Comparison of ENCODE assay signal across 10 mouse cellular contexts in the genomic region with DNA sequence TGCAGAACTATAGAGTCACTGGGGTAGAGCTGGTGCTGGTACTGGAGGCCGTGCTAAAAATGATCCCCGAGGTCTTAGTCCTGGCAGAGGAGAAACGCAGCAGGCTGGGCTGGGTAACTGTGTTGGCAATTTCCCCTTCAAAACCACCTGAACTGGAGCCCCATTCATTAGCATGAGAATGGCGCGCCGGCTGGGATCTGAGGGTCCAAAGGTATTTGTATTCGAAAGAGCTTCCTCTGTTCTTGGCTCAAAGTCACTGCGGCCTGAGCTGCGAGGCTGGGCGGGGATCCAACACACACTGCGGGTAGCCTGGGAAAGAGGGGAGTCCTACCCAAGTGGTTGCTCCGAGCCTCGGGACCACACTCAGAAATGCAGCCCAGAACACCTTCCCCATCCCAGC. TPM values are rescaled to one million over a fixed set of nuclear protein-coding genes. Genes with fewer than 3 reads are reported as not detected.
DNase-seq lines count a peak whose midpoint lies in the region.
"Had no signal": no experiment of that assay in that cellular context is flagged by ENCODE, and none has a peak within 500 bp of the region (broad histone marks: within the 10 kb centered on the region; RNA-seq: fewer than 3 reads in every experiment).

No protein-coding gene starts in this region.

- H3K9me3 ChIP-seq in hindbrain, embryonic 10.5 days = no peaks in the 10 kb centered on the region

- no peak overlapping the region for H3K4me3 ChIP-seq in hindbrain, embryonic 10.5 days

- peaks cover 7% of the 10 kb centered on the region; the same call in 1 of the 2 replicates for H3K27me3 ChIP-seq in hindbrain, embryonic 10.5 days (ENCODE audit: insufficient read depth, poor library complexity, severe bottlenecking)

- H3K4me1 ChIP-seq in hindbrain, embryonic 10.5 days (replicated peaks) = peaks cover 30% of the 10 kb centered on the region

- peak; percentile 33 to 41 for DNase-seq in cerebellum, adult 18-20 months
- DNase-seq in cerebellum, adult 11 months = no peak
- DNase-seq in R1 (ENCODE audit: low read depth, low spot score) = peak; percentile 99
- DNase-seq in hindbrain, embryonic 10.5 days (ENCODE audit: low spot score) = peak; percentile 21
- DNase-seq in left cerebral cortex, postnatal 10 days (ENCODE audit: extremely low spot score in 1 of 2, low spot score in 2 of 2) = peak; percentile 70 to 83
- DNase-seq in heart, postnatal 25 days (ENCODE audit: low spot score) = no peak
- DNase-seq in adrenal gland, adult 2 months = no peak
- DNase-seq in spleen, postnatal 10 days (ENCODE audit: low spot score in 2 of 2) = no peak

- WGBS in hindbrain, embryonic 10.5 days = 6% methylated on average over 13 of the region's 13 CpGs

- intact Hi-C loops in left cerebral cortex, postnatal 10 days (cut with DNase I) = no loop called here
- intact Hi-C loops in heart, postnatal 25 days (cut with DNase I) = loop anchor here (5.0 kb wide), 1 partner anchor 43 kb away; no protein-coding TSS in a partner anchor

- no peak overlapping the region; the same call in 1 of the 2 replicates for H3K27ac ChIP-seq in hindbrain, embryonic 10.5 days

- H3K36me3 ChIP-seq in hindbrain, embryonic 10.5 days = no peaks in the 10 kb centered on the region

RNA-seq across cellular contexts. Expression of gene Insyn1, which starts 32.6 kb away (rescaled TPM):
- polyA plus RNA-seq in hindbrain, embryonic 10.5 days (2016; fragmentation: Nextera tagmentation; extraction: Ambion mirVana) = 1.1 and 2.1 TPM in 2 replicates
- 100 to 1,000 TPM; 126 to 133 TPM for total RNA-seq in left cerebral cortex, postnatal 10 days (2021)
- total RNA-seq in heart, postnatal 25 days (2021) = 10 to 100 TPM; 14.9 to 15.4 TPM
- 10 to 100 TPM in 1 of 2 experiments, 1 to 10 TPM in 1; 8.2 to 11.9 TPM for total RNA-seq in adrenal gland, adult 2 months (2021)
- 9.2 and 12.7 TPM in 2 replicates for polyA plus RNA-seq in adrenal gland, adult 2 months (2012; rRNA removed)
- total RNA-seq: common myeloid progenitor, adult 5-6 weeks; neutrophil, adult 5-6 weeks had no signal

Comparison
In these comparisons a context has a peak if more than half of its experiments do, and no peak if none do; other contexts are left out.
1. DNase-seq: peak in cerebellum, adult 18-20 months (2 of 2), R1 (single experiment), hindbrain, embryonic 10.5 days (single experiment) and left cerebral cortex, postnatal 10 days (2 of 2); none in cerebellum, adult 11 months (single experiment), heart, postnatal 25 days (single experiment), adrenal gland, adult 2 months (single experiment) and spleen, postnatal 10 days (0 of 2).
2. RNA of gene Insyn1, which starts 32.6 kb away (total RNA-seq): 126 to 133 TPM in left cerebral cortex, postnatal 10 days; 14.9 to 15.4 TPM in heart, postnatal 25 days and 8.2 to 11.9 TPM in adrenal gland, adult 2 months; every median in the first group is over 4 times any median in the second.